Mouse (Mus musculus) liver, embryonic 15.5 days (tissue): ENCODE data around the gene Dll3. TPM values are rescaled to one million over a fixed set of nuclear protein-coding genes. Genes with fewer than 3 reads are reported as not detected.
A peak's percentile ranks its signal among the peaks of the same experiment; 100 is the strongest.

Source experiments
- ATAC-seq: fragments of 200-750 bp; cut with Nextera tagmentation; 2 replicates; pipeline ENCODE4 v1.8.0; 2017; ENCODE audit warnings: moderate number of reproducible peaks, mild to moderate bottlenecking, moderate library complexity; ENCODE audit not compliant: insufficient read depth
- H3K27ac ChIP-seq: fragments of 300-500 bp; sonication (generic); replicated peaks from 2 replicates; pipeline ENCODE4 v1.5.1; 2015; ENCODE audit warnings: mild to moderate bottlenecking, inconsistent platforms
- H3K27me3 ChIP-seq: fragments of 300-500 bp; sonication (generic); 2 replicates; pipeline ENCODE4 v1.6.1; 2015; ENCODE audit warnings: mild to moderate bottlenecking, inconsistent platforms
- H3K36me3 ChIP-seq: fragments of 300-500 bp; sonication (generic); replicated peaks from 2 replicates; pipeline ENCODE4 v1.6.1; 2015; ENCODE audit warnings: moderate library complexity, mild to moderate bottlenecking, inconsistent platforms
- H3K4me1 ChIP-seq: fragments of 300-500 bp; sonication (generic); replicated peaks from 2 replicates; pipeline ENCODE4 v1.6.1; 2015; ENCODE audit warnings: inconsistent platforms
- H3K4me2 ChIP-seq: fragments of 300-500 bp; sonication (generic); 2 replicates; pipeline ENCODE4 v1.6.1; 2015; ENCODE audit warnings: moderate library complexity, mild to moderate bottlenecking, inconsistent platforms
- H3K4me3 ChIP-seq: fragments of 300-500 bp; sonication (generic); replicated peaks from 2 replicates; pipeline ENCODE4 v1.5.1; 2015; ENCODE audit warnings: mild to moderate bottlenecking, inconsistent platforms
- H3K9ac ChIP-seq: fragments of 300-500 bp; sonication (generic); 2 replicates; pipeline ENCODE4 v1.6.1; 2015; ENCODE audit warnings: moderate library complexity, mild to moderate bottlenecking, inconsistent platforms
- H3K9me3 ChIP-seq: fragments of 300-500 bp; sonication (generic); replicated peaks from 2 replicates; pipeline ENCODE4 v1.6.1; 2016; ENCODE audit warnings: inconsistent platforms
- WGBS: fragments of 180-500 bp; shearing (Covaris S2); methylation state at CpG from one replicate; pipeline ENCODE4 v1.1.7; 2015; ENCODE audit warnings: mixed read lengths; ENCODE audit not compliant: insufficient replicate concordance; 5-methylcytosine and 5-hydroxymethylcytosine counted together
- polyA plus RNA-seq: library from polyadenylated mRNA; unstranded; fragments of >200 nt; fragmentation: Nextera tagmentation; extraction: Ambion mirVana; gene quantifications from 2 replicates; pipeline ENCODE4 v1.2.1, GENCODE M21; 2015

The Dll3 gene
- polyA plus RNA-seq, 1 experiment from 2014 or later = not detected

DNA sequence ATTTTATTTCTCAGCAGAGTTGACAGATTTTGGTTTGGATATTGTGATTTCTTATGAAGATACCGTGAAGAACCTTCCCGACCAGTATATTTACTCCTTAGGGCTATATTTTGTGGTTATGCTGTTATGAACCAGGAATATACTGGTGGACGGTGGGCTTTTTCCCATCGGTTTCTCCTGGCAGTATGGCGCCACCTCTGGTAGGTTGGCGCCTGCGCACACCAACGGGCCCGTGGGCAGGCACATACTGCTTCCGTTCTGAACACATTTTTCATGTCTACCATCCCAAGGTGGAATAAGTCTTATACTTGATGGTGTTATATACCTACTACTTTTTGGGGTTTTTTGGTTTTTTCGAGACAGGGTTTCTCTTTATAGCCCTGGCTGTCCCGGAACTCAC is 32.7 kb downstream of the Dll3 start:
- Histone ChIP-seq H3K4me2 (no peak overlapping the region), H3K36me3 (no peaks in the 10 kb centered on the region), H3K27me3 (peaks cover 37% of the 10 kb centered on the region), H3K9me3 (no peaks in the 10 kb centered on the region), H3K9ac (no peak overlapping the region), H3K27ac (no peak overlapping the region), H3K4me1 (peaks cover 7% of the 10 kb centered on the region), H3K4me3 (no peak overlapping the region)
- WGBS = 74% methylated on average over 12 of the region's 12 CpGs
- ATAC-seq = no peak

DNA sequence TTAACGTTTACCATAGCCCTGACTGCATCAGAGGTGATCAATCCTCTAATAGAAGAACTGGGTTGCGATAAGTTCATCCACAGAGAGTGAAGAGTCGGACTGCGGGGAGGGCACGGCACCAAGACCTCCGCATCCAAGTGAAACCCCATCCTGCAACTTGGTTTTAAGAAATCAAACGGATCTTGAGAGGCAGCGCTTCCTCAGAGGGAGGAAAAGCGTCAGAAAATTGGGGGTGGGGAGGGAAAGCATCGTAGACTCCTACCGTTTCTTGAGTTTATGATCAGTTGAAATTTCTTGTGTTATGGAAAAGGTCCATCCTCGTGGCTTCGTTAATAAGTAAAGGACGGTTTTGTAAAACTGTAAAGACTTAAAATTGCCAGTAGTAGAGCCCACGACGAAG is 33.5 kb downstream of the Dll3 start:
- Histone ChIP-seq H3K9ac (0 out of 2 replicates have a peak overlapping the region, but pooled peaks have one; percentile 42), H3K4me3 (peak overlapping the region; percentile 62), H3K4me2 (peak overlapping the region; percentile 75), H3K36me3 (no peaks in the 10 kb centered on the region), H3K9me3 (no peaks in the 10 kb centered on the region), H3K27me3 (peaks cover 37% of the 10 kb centered on the region), H3K4me1 (peaks cover 7% of the 10 kb centered on the region), H3K27ac (no peak overlapping the region)
- WGBS = 27% methylated on average over 16 of the region's 16 CpGs
- ATAC-seq = no peak

DNA sequence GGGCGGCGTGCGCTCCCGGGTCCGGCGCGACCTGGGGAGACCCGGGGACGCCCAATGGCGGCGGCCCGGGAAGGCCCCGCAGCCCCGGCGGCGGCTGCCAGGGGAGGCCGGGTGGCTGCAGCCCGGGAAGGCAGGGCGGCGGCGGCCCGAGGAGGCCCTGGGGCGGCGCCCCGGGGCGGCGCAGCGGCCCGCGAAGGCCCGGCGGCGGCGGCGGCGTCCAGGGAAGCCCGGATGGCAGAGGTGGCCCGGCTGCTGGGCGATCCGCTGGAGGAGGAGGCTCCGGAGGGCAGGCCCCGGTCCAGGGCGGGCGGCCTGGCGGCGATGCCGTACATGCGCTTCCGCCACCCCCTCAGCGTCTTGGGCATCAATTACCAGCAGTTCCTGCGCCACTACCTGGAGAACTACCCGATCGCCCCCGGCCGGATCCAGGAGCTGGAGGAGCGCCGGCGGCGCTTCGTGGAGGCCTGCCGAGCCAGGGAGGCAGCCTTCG is 34.0 kb downstream of the Dll3 start:
- Histone ChIP-seq H3K9ac (peak overlapping the region; percentile 42; the same call in 1 of the 2 replicates), H3K27me3 (peaks cover 37% of the 10 kb centered on the region), H3K4me3 (peak overlapping the region; percentile 62), H3K27ac (no peak overlapping the region), H3K9me3 (no peaks in the 10 kb centered on the region), H3K4me1 (peaks cover 7% of the 10 kb centered on the region), H3K4me2 (peak overlapping the region; percentile 75), H3K36me3 (no peaks in the 10 kb centered on the region)
- under 1% methylated on average over 58 of the region's 62 CpGs for WGBS
- ATAC-seq = peak; percentile 28; the same call in 1 of the 2 replicates

DNA sequence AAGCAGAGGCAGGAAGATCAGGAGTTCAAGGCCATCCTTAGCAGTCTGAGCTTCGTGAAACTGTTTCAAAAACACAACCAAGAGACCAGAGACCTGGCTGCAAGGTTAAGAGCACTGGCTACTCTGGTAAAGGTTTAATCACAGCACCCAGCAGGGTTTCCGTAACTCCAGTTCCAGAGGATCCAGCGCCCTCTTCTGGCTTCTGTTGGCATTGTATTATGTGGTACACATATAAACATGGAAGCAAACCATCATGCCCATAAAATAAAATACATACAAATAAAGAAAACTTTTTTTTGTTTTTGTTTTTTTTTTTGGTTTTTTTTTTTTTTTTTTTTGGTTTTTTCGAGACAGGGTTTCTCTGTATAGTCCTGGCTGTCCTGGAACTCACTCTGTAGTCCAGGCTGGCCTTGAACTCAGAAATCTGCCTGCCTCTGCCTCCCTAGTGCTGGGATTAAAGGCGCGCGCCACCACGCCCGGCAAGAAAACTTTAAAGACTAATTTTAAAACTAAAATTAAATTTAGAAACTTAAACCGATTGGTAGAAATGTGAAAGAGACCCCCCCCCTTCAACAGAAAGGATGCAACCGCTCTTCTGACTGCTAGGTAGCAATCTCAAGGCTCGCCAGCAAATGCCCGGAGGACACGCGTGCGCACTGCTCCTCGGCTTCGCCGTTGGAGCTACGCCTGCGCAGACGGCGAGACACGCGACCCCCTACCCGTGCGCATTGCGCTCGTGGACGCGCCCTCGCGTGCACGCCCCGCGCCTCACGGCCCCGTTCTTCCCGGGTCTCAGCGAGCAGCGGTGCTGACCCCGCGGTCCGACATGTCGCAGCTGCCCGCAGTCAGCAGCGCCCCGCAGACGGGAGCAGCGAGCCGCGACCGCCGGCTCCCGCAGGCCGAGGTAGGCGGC is 34.7 kb downstream of the Dll3 start, which contains the start of gene Eid2:
TSS of gene Eid2 (plus strand) at position 753 of the 913 bp plus-strand sequence.
- Histone ChIP-seq H3K4me3 (peak within 1 kb of the TSS; percentile 62), H3K27me3 (peaks cover 37% of the 10 kb centered on the region), H3K9ac (peak within 1 kb of the TSS; percentile 42; the same call in 1 of the 2 replicates), H3K9me3 (no peaks in the 10 kb centered on the region), H3K36me3 (no peaks in the 10 kb centered on the region), H3K4me2 (peak within 1 kb of the TSS; percentile 75), H3K4me1 (peaks cover 7% of the 10 kb centered on the region), H3K27ac (no peak within 1 kb of the TSS)
- ATAC-seq = peak; percentile 37; the same call in 1 of the 2 replicates
- 5% methylated on average over 57 of the region's 57 CpGs for WGBS

DNA sequence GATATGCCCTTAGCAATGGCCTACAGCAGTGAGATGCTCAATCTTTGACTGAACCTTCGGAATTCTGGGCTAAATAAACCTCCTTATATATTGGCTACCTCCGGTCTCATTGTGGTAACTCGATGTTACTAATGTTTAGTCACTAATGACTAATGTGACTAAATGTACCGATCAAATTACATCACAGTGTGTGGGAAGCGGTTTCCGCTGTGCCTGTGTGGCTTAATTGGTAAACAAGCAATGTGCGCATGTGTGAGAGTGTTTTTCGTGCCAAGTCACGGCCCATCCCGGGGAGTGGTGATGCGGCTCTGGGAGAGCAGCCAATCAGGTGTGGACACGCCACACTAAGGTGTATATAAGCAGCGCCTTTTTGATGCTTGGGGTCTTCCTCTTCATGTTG is 36.6 kb downstream of the Dll3 start:
- Histone ChIP-seq H3K4me3 (no peak overlapping the region), H3K27me3 (peaks cover 37% of the 10 kb centered on the region), H3K27ac (no peak overlapping the region), H3K4me2 (no peak overlapping the region), H3K9ac (no peak overlapping the region), H3K4me1 (peaks cover 7% of the 10 kb centered on the region), H3K9me3 (no peaks in the 10 kb centered on the region), H3K36me3 (no peaks in the 10 kb centered on the region)
- ATAC-seq = no peak
- 76% methylated on average over 13 of the region's 13 CpGs for whole genome bisulfite sequencing

- no peak overlapping the region for H3K9ac ChIP-seq
- ATAC-seq = no peak
- no peak overlapping the region for H3K4me3 ChIP-seq
- H3K36me3 ChIP-seq = no peaks in the 10 kb centered on the region
- no peak overlapping the region for H3K27ac ChIP-seq
- no peaks in the 10 kb centered on the region for H3K9me3 ChIP-seq
- no peak overlapping the region for H3K4me2 ChIP-seq
- WGBS = 4% methylated on average over 15 of the region's 15 CpGs
- peaks cover 7% of the 10 kb centered on the region for H3K4me1 ChIP-seq
- H3K27me3 ChIP-seq = peaks cover 30% of the 10 kb centered on the region
These were observed 38.3 kb downstream of the Dll3 start for GRCm38 (mm10) chr7:28263786-28264185.

GRCm38 (mm10) chr7:28262861-28263260 is 39.2 kb downstream of the Dll3 start:
- no peak for ATAC-seq
- Histone ChIP-seq H3K4me3 (no peak overlapping the region), H3K27ac (no peak overlapping the region), H3K4me2 (no peak overlapping the region), H3K9me3 (no peaks in the 10 kb centered on the region), H3K36me3 (no peaks in the 10 kb centered on the region), H3K9ac (no peak overlapping the region), H3K27me3 (peaks cover 21% of the 10 kb centered on the region), H3K4me1 (no peaks in the 10 kb centered on the region)
- WGBS = 44% methylated on average over 5 of the region's 5 CpGs

- no peak for ATAC-seq
- no peaks in the 10 kb centered on the region for H3K36me3 ChIP-seq
- H3K27me3 ChIP-seq = no peaks in the 10 kb centered on the region
- H3K4me3 ChIP-seq = no peak overlapping the region
- H3K4me2 ChIP-seq = no peak overlapping the region
- no peaks in the 10 kb centered on the region for H3K4me1 ChIP-seq
- no peak overlapping the region for H3K27ac ChIP-seq
- no peak overlapping the region for H3K9ac ChIP-seq
- 62% methylated on average over 6 of the region's 6 CpGs for WGBS
- peaks cover 5% of the 10 kb centered on the region; the same call in 1 of the 2 replicates for H3K9me3 ChIP-seq
These were observed 46.6 kb downstream of the Dll3 start for GRCm38 (mm10) chr7:28255476-28255875.

DNA sequence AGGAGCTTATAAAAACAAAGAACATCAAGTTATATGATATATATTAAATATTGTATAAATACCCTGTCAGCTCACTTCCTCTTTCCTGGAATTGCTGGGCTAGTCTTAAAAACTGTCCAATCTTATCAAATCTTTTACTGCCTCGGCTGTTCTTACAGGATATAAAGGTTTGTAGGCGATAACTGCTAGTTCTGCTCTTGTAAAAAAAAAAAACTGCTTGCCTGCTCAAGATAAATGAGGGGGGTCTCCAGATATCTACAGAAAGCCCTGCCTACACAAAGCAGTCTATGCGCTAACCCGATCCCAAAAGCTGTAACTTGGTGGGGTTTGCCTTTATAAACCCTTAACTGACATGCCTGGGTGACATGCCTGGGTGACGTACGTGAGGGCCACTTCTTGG is 47.4 kb downstream of the Dll3 start:
- no peak overlapping the region for H3K27ac ChIP-seq
- H3K4me2 ChIP-seq = no peak overlapping the region
- H3K9ac ChIP-seq = no peak overlapping the region
- no peak for ATAC-seq
- H3K27me3 ChIP-seq = no peaks in the 10 kb centered on the region
- H3K36me3 ChIP-seq = no peaks in the 10 kb centered on the region
- peaks cover 5% of the 10 kb centered on the region; the same call in 1 of the 2 replicates for H3K9me3 ChIP-seq
- H3K4me3 ChIP-seq = no peak overlapping the region
- 33% methylated on average over 6 of the region's 6 CpGs for WGBS
- H3K4me1 ChIP-seq = no peaks in the 10 kb centered on the region

- Histone ChIP-seq H3K4me2 (no peak overlapping the region), H3K27me3 (no peaks in the 10 kb centered on the region), H3K27ac (no peak overlapping the region), H3K9me3 (peaks cover 5% of the 10 kb centered on the region; the same call in 1 of the 2 replicates), H3K4me1 (no peaks in the 10 kb centered on the region), H3K4me3 (no peak overlapping the region), H3K9ac (no peak overlapping the region), H3K36me3 (no peaks in the 10 kb centered on the region)
- WGBS = 76% methylated on average over 17 of the region's 17 CpGs
- ATAC-seq = no peak
These were observed 50.1 kb downstream of the Dll3 start for GRCm38 (mm10) chr7:28251976-28252375.

GRCm38 (mm10) chr7:28248957-28249356 is 53.1 kb downstream of the Dll3 start:
- Histone ChIP-seq H3K9ac (no peak overlapping the region), H3K27ac (no peak overlapping the region), H3K9me3 (no peaks in the 10 kb centered on the region), H3K4me3 (no peak overlapping the region), H3K4me2 (no peak overlapping the region), H3K27me3 (no peaks in the 10 kb centered on the region), H3K4me1 (no peaks in the 10 kb centered on the region), H3K36me3 (no peaks in the 10 kb centered on the region)
- no peak for ATAC-seq
- 63% methylated on average over 3 of the region's 3 CpGs for WGBS
